Mouse (Mus musculus): ENCODE data around the gene Gm20388. TPM values are rescaled to one million over a fixed set of nuclear protein-coding genes. Genes with fewer than 3 reads are reported as not detected.

Gene Gm20388
- total and polyA plus RNA-seq, 3 experiments: 0.02 to 0.05 TPM; not detected in 1

DNA sequence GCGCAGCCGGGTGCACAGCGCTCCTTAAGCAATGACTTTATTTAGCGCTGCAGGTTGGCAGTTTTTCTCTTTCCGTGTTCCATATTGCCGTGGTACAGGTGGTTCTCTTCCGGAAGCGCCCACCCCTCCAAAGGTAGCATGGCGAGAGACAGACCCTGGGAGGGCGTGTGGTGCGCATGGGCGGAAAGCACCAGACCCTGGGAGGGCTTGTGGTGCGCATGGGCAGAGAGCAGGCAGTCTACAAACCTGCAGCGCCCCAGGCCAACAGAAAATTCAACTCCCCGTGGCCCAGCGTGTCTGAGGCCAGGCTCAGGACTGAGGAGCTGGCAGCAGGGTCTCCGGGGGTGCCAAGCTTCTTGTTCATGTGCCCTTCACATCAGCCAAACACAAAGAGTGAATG lies 1660.2 kb downstream of the Gm20388 start:
- H3K4me1 ChIP-seq (ENCODE audit: insufficient read depth, low read depth, low read length): peaks cover 20% of the 10 kb centered on the region

DNA sequence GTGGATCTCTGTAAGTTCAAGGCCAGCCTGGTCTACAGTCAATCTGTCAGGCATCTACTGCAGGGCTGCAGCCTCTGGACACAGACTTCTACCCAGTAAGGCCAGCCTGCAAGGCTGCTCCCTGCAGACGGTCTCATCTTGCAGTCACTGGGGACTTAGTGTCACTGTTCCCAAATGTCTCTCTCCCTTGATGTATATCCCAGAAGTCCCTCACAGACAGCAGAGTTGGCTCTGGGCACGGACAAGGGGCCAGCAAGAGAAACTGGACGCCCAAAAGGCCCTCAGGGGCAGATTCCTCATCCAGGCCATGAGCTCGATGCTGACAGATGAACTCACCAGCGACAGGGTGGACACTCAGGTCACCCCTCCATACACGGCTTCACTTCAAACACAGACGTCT lies 1661.5 kb downstream of the Gm20388 start:
- TF ChIP-seq GATA2 (IDR thresholded peaks at IDR 0.05; ENCODE audit: borderline replicate concordance, low read depth, low read length) (no peak), CTCF (IDR thresholded peaks at IDR 0.05; ENCODE audit: low read depth, low read length) (no peak), TAL1 (conservative IDR thresholded peaks at IDR 0.05; ENCODE audit: low read depth, low read length) (no peak), POLR2AphosphoS5 (IDR thresholded peaks at IDR 0.05; ENCODE audit: insufficient replicate concordance, low read depth, low read length) (no peak), GATA1 (IDR thresholded peaks at IDR 0.05; ENCODE audit: borderline replicate concordance, low read length) (no peak)
- ATAC-seq (ENCODE audit: extremely low read depth, insufficient number of reproducible peaks, low FRiP score, poor library complexity, severe bottlenecking): no peak

More for the DNA sequence above, 1660.2 kb downstream of the Gm20388 start:
- H3K36me3 ChIP-seq (replicated peaks): peaks cover 94% of the 10 kb centered on the region
- TF ChIP-seq GATA1 (IDR thresholded peaks at IDR 0.05; ENCODE audit: borderline replicate concordance, low read length) (no peak), POLR2AphosphoS5 (IDR thresholded peaks at IDR 0.05; ENCODE audit: insufficient replicate concordance, low read depth, low read length) (no peak), TAL1 (conservative IDR thresholded peaks at IDR 0.05; ENCODE audit: low read depth, low read length) (no peak), CTCF (IDR thresholded peaks at IDR 0.05; ENCODE audit: low read depth, low read length) (no peak), GATA2 (IDR thresholded peaks at IDR 0.05; ENCODE audit: borderline replicate concordance, low read depth, low read length) (no peak)
- DNase-seq (ENCODE audit: low spot score) (no peak), ATAC-seq (ENCODE audit: extremely low read depth, insufficient number of reproducible peaks, low FRiP score, poor library complexity, severe bottlenecking) (no peak)
- H3K27me3 ChIP-seq (ENCODE audit: insufficient read depth, low read length): no peaks in the 10 kb centered on the region
- no peaks in the 10 kb centered on the region for H3K9me3 ChIP-seq (replicated peaks)
- no peak overlapping the region for H3K4me3 ChIP-seq (ENCODE audit: low read depth, low read length)

DNA sequence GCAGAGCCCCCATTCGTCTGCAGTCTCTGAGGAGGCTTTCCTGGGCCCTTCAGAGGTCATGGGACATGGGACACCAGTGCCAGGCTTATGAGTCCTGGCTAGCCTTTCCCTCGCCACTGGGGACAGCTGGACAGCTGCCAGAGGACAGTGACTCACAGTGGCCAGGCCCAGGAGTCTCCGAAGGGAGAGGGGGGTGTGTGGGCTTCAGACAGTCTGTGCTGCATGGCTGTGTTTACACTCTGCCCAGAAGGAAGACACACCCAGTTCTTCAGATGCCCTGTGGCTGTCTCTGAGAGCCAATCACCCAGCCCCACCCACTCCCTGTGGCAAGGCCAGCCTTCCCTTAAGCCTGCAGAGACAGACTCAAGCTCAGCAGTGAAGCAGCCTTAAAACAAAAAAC lies 1662.6 kb downstream of the Gm20388 start:
- no peak overlapping the region for H3K4me3 ChIP-seq (ENCODE audit: low read depth, low read length)
- peaks cover 83% of the 10 kb centered on the region for H3K36me3 ChIP-seq (replicated peaks)
- peaks cover 45% of the 10 kb centered on the region for H3K4me1 ChIP-seq (ENCODE audit: insufficient read depth, low read depth, low read length)
- no peaks in the 10 kb centered on the region for H3K9me3 ChIP-seq (replicated peaks)
- ATAC-seq (ENCODE audit: extremely low read depth, insufficient number of reproducible peaks, low FRiP score, poor library complexity, severe bottlenecking): peak; percentile 67
- no peaks in the 10 kb centered on the region for H3K27me3 ChIP-seq (ENCODE audit: insufficient read depth, low read length)
- TF ChIP-seq POLR2AphosphoS5 (IDR thresholded peaks at IDR 0.05; ENCODE audit: insufficient replicate concordance, low read depth, low read length) (no peak), CTCF (IDR thresholded peaks at IDR 0.05; ENCODE audit: low read depth, low read length) (no peak), GATA2 (IDR thresholded peaks at IDR 0.05; ENCODE audit: borderline replicate concordance, low read depth, low read length) (no peak), TAL1 (conservative IDR thresholded peaks at IDR 0.05; ENCODE audit: low read depth, low read length) (no peak), GATA1 (IDR thresholded peaks at IDR 0.05; ENCODE audit: borderline replicate concordance, low read length) (no peak)
- DNase-seq (ENCODE audit: low spot score): peak; percentile 25

More for the DNA sequence above, 1661.5 kb downstream of the Gm20388 start:
- no peaks in the 10 kb centered on the region for H3K27me3 ChIP-seq (ENCODE audit: insufficient read depth, low read length)
- no peak overlapping the region for H3K4me3 ChIP-seq (ENCODE audit: low read depth, low read length)
- H3K36me3 ChIP-seq (replicated peaks): peaks cover 94% of the 10 kb centered on the region
- no peaks in the 10 kb centered on the region for H3K9me3 ChIP-seq (replicated peaks)
- H3K4me1 ChIP-seq (ENCODE audit: insufficient read depth, low read depth, low read length): peaks cover 33% of the 10 kb centered on the region
- no peak for DNase-seq (ENCODE audit: low spot score)

DNA sequence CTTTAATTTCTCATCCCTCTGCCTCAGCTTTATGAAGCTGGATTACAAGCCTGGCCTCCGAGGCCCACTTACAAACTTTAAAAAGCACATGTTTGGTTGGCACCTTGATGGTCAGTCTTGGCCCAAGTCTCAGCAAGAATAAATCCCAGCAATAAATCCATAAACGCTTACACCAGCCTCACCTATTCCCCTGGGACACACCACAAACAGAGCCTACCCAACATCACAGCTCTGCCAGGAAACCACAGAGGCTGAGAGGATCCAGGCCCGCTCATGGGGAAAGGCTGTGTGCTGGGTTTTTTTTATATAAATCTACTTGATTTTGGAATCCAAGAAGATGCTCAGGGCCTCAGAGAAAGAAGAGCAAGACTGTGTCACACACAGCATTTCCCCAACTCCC lies 1665.0 kb downstream of the Gm20388 start:
- TF ChIP-seq GATA1 (IDR thresholded peaks at IDR 0.05; ENCODE audit: borderline replicate concordance, low read length): no peak
- TF ChIP-seq TAL1 (conservative IDR thresholded peaks at IDR 0.05; ENCODE audit: low read depth, low read length): no peak
- TF ChIP-seq POLR2AphosphoS5 (IDR thresholded peaks at IDR 0.05; ENCODE audit: insufficient replicate concordance, low read depth, low read length): no peak
- no peak overlapping the region for H3K4me3 ChIP-seq (ENCODE audit: low read depth, low read length)

DNA sequence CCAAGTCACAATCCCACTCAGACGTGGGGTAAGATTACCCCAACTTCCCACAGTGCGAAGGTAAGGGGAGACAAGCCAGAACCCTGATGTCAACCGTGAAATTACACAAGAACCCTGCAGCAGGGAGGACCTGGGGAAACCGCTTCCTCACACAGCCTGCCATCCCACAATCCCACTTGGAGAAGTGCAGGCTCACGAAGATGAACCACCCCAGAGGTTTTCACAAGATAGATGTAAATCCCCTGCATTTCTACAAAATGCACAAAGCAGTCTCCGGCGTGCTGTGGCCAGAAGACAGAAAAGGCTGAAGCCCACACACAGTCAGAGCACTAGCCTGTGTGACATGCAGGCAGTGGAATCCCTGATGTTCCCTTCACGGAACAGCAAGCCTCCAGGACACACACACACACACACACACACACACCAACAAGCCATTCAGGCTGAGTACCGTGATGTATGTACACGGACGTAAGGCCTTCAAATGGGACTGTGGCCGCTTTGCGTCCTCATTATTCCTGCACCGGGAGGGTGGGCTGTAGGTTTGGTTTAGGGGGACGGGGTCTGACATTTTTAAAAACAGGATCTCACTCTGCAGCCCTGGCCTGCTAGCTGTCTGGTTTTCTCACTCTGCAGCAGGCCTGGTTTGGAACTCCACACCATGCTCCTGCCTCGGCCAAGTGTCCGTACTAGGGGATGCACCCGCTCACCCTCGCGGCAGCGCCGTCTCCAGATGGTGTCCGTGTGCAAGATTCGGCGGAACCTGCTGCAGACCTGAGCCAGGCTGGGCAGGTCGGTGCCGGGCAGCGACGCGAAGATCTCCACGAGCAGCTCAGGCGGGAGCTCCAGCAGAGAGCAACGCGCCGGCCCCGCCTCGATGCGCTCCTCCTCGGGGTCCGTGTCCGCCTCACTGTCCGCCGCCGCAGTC lies 1667.4 kb downstream of the Gm20388 start:
- H3K4me1 ChIP-seq (ENCODE audit: insufficient read depth, low read depth, low read length): peaks cover 57% of the 10 kb centered on the region
- no peak for TF ChIP-seq POLR2AphosphoS5 (IDR thresholded peaks at IDR 0.05; ENCODE audit: insufficient replicate concordance, low read depth, low read length)
- TF ChIP-seq CTCF (IDR thresholded peaks at IDR 0.05; ENCODE audit: low read depth, low read length): no peak
- TF ChIP-seq GATA1 (IDR thresholded peaks at IDR 0.05; ENCODE audit: borderline replicate concordance, low read length): no peak
- TF ChIP-seq TAL1 (conservative IDR thresholded peaks at IDR 0.05; ENCODE audit: low read depth, low read length): no peak
- TF ChIP-seq GATA2 (IDR thresholded peaks at IDR 0.05; ENCODE audit: borderline replicate concordance, low read depth, low read length): no peak
- H3K27me3 ChIP-seq (ENCODE audit: insufficient read depth, low read length): no peaks in the 10 kb centered on the region
- peaks cover 39% of the 10 kb centered on the region for H3K36me3 ChIP-seq (replicated peaks)
- ATAC-seq (ENCODE audit: extremely low read depth, insufficient number of reproducible peaks, low FRiP score, poor library complexity, severe bottlenecking) (no peak), DNase-seq (ENCODE audit: low spot score) (peak; percentile 37)
- peak overlapping the region; percentile 100 for H3K4me3 ChIP-seq (ENCODE audit: low read depth, low read length)
- no peaks in the 10 kb centered on the region for H3K9me3 ChIP-seq (replicated peaks)

More for the DNA sequence above, 1665.0 kb downstream of the Gm20388 start:
- peaks cover 61% of the 10 kb centered on the region for H3K36me3 ChIP-seq (replicated peaks)
- DNase-seq (ENCODE audit: low spot score) (no peak), ATAC-seq (ENCODE audit: extremely low read depth, insufficient number of reproducible peaks, low FRiP score, poor library complexity, severe bottlenecking) (no peak)
- no peaks in the 10 kb centered on the region for H3K9me3 ChIP-seq (replicated peaks)
- no peaks in the 10 kb centered on the region for H3K27me3 ChIP-seq (ENCODE audit: insufficient read depth, low read length)
- peaks cover 55% of the 10 kb centered on the region for H3K4me1 ChIP-seq (ENCODE audit: insufficient read depth, low read depth, low read length)

DNA sequence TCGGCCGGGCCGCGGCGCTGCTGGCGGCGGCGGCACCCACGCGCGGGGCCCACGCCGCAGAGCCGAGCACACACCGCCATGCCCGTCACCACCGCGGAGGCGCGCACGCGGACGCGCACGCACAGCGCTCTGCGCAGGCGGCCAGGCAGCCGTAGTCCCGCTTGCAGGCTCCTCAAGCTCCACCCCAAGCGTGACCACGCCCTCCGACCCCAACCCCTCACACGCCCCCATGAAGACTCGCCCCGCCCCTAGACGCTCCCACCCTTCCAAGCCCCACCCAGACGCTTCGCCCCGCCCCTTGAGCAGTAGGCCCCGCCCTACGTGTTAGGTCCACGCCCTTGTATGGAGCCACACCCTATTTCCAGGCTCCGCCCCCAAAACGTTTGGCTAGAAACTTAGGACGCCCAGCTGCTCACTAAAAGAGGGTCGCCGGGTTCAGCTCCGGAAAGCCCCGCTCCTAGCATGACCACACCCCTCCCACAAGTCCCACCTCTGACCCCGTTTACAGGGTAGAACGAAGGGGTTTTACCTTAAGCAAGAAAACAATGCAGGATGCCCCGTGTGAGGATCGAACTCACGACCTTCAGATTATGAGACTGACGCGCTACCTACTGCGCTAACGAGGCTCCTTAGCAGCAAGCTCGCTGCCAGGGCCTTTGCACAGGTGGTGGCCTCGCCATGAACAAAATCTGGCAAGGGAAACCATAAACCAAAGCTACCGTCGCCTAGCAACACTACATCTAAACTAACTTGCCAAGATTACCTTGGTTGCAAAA lies 1668.2 kb downstream of the Gm20388 start, which contains the start of gene Fbxo31:
Gene Fbxo31 (minus strand): TSS at position 131 of the 776 bp plus-strand sequence.
- ATAC-seq (ENCODE audit: extremely low read depth, insufficient number of reproducible peaks, low FRiP score, poor library complexity, severe bottlenecking) (peak; percentile 73), DNase-seq (ENCODE audit: low spot score) (peak; percentile 88)
- Histone ChIP-seq H3K27me3 (ENCODE audit: insufficient read depth, low read length) (peaks cover 3% of the 10 kb centered on the region), H3K36me3 (replicated peaks) (peaks cover 31% of the 10 kb centered on the region), H3K9me3 (replicated peaks) (no peaks in the 10 kb centered on the region), H3K4me1 (ENCODE audit: insufficient read depth, low read depth, low read length) (peaks cover 49% of the 10 kb centered on the region), H3K4me3 (ENCODE audit: low read depth, low read length) (peak within 1 kb of the TSS; percentile 100)
- TF ChIP-seq CTCF (IDR thresholded peaks at IDR 0.05; ENCODE audit: low read depth, low read length) (no peak), GATA2 (IDR thresholded peaks at IDR 0.05; ENCODE audit: borderline replicate concordance, low read depth, low read length) (no peak), GATA1 (IDR thresholded peaks at IDR 0.05; ENCODE audit: borderline replicate concordance, low read length) (no peak), TAL1 (conservative IDR thresholded peaks at IDR 0.05; ENCODE audit: low read depth, low read length) (no peak), POLR2AphosphoS5 (IDR thresholded peaks at IDR 0.05; ENCODE audit: insufficient replicate concordance, low read depth, low read length) (no peak)

Measured in G1E (cell line).